Mouse (Mus musculus) urinary bladder, postnatal 25 days (tissue): ENCODE measurements around the gene Arvcf.

Experiments
- DNase-seq: peaks from one replicate; pipeline ENCODE4 v3.0.0; 2022; ENCODE audit warnings: low spot score

Arvcf gene

DNA sequence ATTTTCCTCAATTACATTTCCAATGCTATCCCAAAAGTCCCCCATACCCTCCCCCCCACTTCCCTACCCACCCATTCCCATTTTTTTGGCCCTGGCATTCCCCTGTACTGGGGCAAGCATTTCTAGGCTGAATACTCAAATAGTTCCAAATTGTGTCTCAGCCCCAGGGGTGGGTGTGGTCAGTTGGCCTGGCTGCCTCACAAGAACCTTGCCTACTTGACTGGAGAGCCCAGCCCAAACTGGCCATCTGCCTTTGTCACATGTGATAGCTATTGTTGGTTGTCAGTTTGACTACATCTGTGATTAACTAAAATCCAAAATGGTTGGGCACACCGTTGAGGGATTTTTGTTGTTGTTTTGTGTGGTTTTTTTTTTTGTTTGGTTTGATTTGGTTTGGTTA is 9.0 kb downstream of the Arvcf start:
- no peak for DNase-seq

- DNase-seq, result no peak
These were observed 10.0 kb downstream of the Arvcf start for GRCm38 (mm10) chr16:18357977-18358376.

DNA sequence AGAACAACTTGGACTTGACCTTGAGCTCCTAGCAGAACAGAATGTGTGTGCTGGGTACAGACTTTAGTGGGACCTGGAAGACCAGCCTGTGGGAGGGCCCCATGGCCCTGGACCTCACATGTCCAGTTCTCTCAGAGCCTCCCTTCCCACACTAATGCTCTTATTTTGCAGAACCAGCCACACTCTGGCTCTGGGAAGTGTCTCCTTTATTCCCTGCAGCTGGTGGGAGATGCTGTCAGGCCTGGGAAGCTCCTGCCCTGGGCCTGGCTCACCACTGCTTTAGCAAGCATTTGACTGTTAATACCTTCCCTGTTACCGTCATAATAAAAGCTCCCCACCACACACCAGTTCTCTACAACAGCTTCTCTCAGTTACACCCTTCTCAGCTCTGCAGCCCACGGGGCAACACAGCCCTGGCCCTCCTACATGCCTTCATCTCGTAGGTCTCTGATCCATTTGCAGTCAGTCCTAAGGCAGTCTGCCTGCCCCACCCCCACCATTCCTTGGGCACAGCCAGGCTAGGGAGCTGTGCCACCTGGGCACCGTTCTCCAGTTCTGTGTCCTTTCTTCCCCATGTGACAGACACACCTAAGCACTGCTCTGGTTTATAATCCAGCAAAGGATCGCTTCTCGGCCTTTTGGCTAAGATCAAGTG is 12.3 kb downstream of the Arvcf start:
- DNase-seq, result no peak

DNA sequence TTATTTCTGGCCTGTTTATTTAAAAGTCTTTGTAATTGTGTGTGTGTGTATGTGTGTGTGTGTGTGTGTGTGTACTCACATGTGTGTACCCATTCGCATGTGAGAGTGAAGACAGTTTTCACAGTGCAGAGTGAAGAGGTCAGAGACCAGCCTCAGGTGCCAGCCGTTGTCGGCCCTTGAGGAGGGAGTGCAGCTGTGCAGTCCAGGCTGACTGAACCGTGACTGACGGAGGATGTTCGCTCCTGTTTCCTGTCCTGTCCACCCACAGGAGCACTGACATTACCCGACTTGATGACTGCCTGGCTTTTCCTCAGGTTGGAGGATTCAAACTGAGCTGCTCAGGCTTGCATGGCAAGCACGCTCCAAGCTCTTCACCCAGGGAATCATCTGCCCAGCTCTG is 15.0 kb downstream of the Arvcf start:
- DNase-seq, result no peak

GRCm38 (mm10) chr16:18366849-18367248 is 18.9 kb downstream of the Arvcf start:
- no peak for DNase-seq

DNA sequence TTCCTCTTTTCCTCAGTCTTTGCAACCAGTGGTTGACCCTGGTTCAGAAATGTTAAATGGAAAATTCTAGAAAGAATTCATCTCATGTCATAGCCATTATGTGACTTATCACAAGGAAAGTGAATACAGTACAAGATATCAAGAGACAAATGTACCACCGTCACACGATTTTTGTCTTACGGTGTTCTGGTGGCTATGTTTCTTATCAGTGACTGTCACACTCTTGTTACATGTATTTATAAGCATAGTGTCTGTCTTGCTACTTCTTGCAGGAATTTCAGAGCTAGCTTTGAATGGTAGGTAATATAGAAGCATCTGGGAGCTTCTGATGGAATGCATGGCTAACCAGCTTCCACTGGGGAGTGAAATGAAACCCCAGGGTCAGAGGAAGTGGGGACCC is 22.2 kb downstream of the Arvcf start:
- DNase-seq, result no peak

GRCm38 (mm10) chr16:18373632-18374031 is 25.6 kb downstream of the Arvcf start:
- DNase-seq, result no peak

DNA sequence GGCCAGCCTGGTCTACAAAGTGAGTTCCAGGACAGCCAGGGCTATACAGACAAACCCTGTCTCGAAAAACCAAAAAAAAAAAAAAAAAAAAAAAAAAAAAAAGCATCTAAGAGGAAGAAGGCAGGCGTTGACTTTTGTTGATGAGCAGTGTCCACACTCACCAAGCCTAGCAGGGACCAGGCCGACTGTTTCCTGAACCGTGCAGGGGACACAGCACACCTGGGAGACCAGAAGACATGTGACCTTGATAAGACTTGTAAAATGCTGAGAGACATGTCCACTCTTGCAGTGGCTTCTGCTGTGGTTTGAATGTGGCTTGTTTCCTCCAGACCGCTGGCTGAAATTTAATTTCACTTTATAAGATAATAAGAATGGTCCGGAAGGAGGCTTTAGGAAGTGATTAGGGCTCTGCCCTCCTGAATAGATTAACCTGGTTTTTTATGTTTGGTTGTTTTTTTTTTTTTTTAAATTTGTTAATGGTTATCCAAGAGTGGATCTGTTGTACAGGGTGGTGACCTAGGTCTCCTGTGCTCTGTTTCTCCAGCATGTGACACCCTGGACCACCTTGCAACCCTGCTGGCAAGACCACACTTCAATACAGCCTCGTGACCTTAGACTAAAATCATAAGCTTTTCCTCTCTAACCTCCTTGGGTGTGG is 28.4 kb downstream of the Arvcf start:
- DNase-seq, result no peak

GRCm38 (mm10) chr16:18377203-18377602 is 29.2 kb downstream of the Arvcf start:
- no peak for DNase-seq

DNA sequence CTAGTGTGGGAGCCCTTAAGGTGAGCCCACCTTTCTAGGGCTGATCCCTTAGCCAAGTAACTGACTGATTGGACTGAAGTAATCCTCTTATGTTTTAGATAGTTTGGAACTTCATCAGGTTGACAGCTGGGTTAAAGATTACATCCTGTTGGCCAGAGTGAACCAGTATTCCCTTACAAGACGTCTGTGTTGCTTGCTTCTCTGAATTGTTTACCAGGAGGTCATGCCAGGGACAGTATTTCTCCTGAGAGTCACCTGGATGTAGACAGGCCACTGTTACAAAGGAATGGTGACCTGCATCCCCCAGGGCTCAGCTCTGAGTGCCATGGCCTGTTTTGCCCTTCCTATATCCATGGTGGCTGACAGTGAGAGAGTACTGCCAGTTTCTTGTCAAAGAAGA is 30.5 kb downstream of the Arvcf start:
- DNase-seq, result no peak

- no peak for DNase-seq
These were observed 31.5 kb downstream of the Arvcf start for GRCm38 (mm10) chr16:18379338-18380001.

- DNase-seq, result no peak
These were observed 32.6 kb downstream of the Arvcf start for GRCm38 (mm10) chr16:18380495-18381063.

GRCm38 (mm10) chr16:18381621-18382258 is 33.8 kb downstream of the Arvcf start:
- DNase-seq, result no peak

DNA sequence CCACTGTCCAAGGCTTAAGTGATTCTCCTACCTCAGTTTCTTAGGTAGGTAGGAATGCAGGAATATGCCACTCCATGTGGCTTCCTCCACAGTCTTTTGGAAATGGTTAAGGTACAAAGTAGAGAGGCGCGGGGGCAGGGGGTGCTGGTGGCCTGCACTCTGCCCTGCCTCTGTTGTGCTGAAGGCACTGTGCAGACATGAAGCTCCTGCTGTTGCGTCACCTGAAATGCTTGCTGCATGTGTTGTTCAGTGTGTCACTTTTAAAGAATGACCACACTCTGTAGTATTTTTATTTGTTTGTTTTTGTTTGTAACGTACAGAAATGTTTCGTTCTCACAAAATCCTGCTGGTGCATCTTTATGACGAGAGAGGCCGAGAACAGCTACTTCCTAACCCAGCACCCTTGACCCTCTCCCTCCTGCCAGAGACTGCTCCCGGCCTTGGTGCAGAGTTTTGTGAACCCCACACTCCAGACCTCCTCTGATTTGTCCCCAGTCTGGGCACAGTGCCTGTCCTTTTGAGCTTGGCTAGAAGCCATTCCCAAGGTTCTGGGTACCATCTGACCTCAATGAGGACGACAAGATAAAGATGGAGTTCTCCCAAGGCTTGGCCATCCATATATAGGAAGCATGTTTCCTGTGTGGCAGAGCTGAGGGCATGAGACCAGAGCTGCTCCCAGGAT is 35.2 kb downstream of the Arvcf start:
- no peak for DNase-seq

DNA sequence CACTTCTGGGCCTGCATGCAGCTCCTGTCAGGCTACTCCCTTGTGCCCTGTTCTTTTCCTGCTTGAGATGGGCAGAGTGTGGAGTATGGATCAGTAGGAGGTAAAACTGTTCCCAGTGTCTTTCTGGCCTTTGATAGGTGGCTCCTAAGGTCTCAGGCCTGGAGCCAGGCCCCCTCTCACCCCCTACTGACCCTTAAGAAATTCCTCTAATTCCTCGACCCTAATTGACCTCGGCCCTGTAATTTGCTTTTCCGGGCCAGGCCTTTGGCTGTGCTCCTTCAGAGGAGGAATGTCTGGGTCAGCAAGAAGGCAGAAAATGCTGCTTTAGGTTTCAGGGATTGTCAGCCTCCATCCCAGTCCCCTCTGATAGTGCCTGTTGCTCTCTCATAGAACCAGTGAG is 35.8 kb downstream of the Arvcf start:
- DNase-seq, result no peak

DNA sequence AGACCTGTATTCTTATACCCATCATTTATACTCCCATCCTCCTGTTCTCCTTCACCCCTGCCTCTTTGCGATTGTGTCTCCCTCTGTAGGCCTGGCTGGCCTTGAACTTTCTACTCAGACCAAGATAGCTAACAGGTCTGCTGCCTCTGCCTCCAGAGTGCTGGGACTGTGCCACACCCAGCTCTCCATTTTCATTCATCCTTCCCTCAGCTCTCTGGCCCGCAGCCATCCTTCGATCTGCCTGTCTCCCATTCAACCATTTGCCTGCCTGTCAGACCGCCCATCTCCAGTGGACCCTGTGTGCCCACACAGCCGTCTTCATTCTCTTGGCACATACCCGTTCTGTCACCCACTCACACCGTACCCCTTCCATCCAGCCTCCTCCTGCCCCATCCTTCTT is 36.2 kb downstream of the Arvcf start:
- no peak for DNase-seq

- DNase-seq, result no peak
These were observed 36.7 kb downstream of the Arvcf start for GRCm38 (mm10) chr16:18384659-18385058.

DNA sequence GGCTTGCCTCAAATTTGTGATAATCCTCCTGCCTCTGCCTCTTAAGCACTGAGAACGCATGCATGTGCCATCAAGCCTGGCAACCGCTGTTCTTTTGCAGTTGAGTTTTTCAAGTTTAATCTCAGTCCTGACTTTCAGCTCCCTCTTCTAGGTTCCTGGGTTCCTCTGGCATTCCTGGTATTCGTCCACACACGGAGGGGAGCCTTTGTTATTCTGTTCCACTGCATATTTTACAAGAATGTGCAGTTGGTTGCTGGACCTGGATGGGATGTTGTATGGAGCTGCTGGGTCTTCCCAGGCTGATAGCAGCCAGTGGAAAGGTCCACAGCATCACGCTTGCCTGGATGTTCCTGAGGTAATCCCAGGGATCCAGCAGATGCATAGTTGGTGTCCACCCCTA is 37.4 kb downstream of the Arvcf start:
- DNase-seq, result no peak

GRCm38 (mm10) chr16:18386451-18386850 is 38.5 kb downstream of the Arvcf start:
- DNase-seq, result no peak

- no peak for DNase-seq
These were observed 39.0 kb downstream of the Arvcf start for GRCm38 (mm10) chr16:18386972-18387371.

GRCm38 (mm10) chr16:18387704-18388582 is 40.0 kb downstream of the Arvcf start:
- no peak for DNase-seq
